Mouse (Mus musculus) urinary bladder, postnatal 14 days (tissue): ENCODE measurements around the gene Gh.
"Not testable (repeated sequence)": the region's sequence is repeated elsewhere in the genome, so short reads cannot be mapped to it uniquely, and the experiment has no call there.

Experiments used
- DNase-seq: peaks from one replicate; pipeline ENCODE4 v3.0.0; 2021; ENCODE audit warnings: low spot score

Gh gene

GRCm38 (mm10) chr11:106301765-106302164, at the start of gene Gh:
TSS of gene Gh (minus strand) at chr11:106301865.
- DNase-seq, result no peak

- no peak for DNase-seq
Measured at GRCm38 (mm10) chr11:106351253-106351652, 49.6 kb upstream of the Gh start.

- no peak for DNase-seq
Measured at GRCm38 (mm10) chr11:106350853-106351252, 49.2 kb upstream of the Gh start.

- DNase-seq, result no peak
Measured at GRCm38 (mm10) chr11:106349772-106350171, 48.1 kb upstream of the Gh start.

- no peak for DNase-seq
Measured at GRCm38 (mm10) chr11:106344910-106345309, 43.2 kb upstream of the Gh start.

- no peak for DNase-seq
Measured at GRCm38 (mm10) chr11:106340990-106341520, 39.4 kb upstream of the Gh start.

- DNase-seq, result not testable (repeated sequence)
Measured at GRCm38 (mm10) chr11:106339323-106339722, 37.7 kb upstream of the Gh start.

- DNase-seq, result no peak
Measured at GRCm38 (mm10) chr11:106338870-106339269, 37.2 kb upstream of the Gh start.

- no peak for DNase-seq
Measured at GRCm38 (mm10) chr11:106338029-106338428, 36.4 kb upstream of the Gh start.

GRCm38 (mm10) chr11:106334066-106334465, 32.4 kb upstream of the Gh start:
- no peak for DNase-seq

GRCm38 (mm10) chr11:106332458-106332857, 30.8 kb upstream of the Gh start:
- DNase-seq, result no peak

- DNase-seq, result peak; percentile 36
Measured at GRCm38 (mm10) chr11:106329682-106330081, 28.0 kb upstream of the Gh start.

- no peak for DNase-seq
Measured at GRCm38 (mm10) chr11:106329128-106329527, 27.5 kb upstream of the Gh start.

GRCm38 (mm10) chr11:106328521-106328920, 26.9 kb upstream of the Gh start:
- no peak for DNase-seq

GRCm38 (mm10) chr11:106326475-106326874, 24.8 kb upstream of the Gh start:
- no peak for DNase-seq

GRCm38 (mm10) chr11:106325566-106326206, 24.0 kb upstream of the Gh start:
- peak; percentile 75 for DNase-seq

GRCm38 (mm10) chr11:106324858-106325257, 23.2 kb upstream of the Gh start:
- DNase-seq, result no peak

GRCm38 (mm10) chr11:106318406-106319366, 17.0 kb upstream of the Gh start:
- peak; percentile 11 for DNase-seq

GRCm38 (mm10) chr11:106317801-106318200, 16.1 kb upstream of the Gh start:
- DNase-seq, result no peak

GRCm38 (mm10) chr11:106316416-106316815, 14.8 kb upstream of the Gh start:
- no peak for DNase-seq

GRCm38 (mm10) chr11:106314333-106314812, 12.7 kb upstream of the Gh start, which contains the start of gene Cd79b:
TSS of gene Cd79b (minus strand) at chr11:106314762.
- DNase-seq, result no peak

- DNase-seq, result peak; percentile 32
Measured at GRCm38 (mm10) chr11:106313533-106313932, 11.9 kb upstream of the Gh start.

- no peak for DNase-seq
Measured at GRCm38 (mm10) chr11:106310123-106310522, 8.5 kb upstream of the Gh start.
